Mouse (Mus musculus): ENCODE data around the gene Pten. TPM values are rescaled to one million over a fixed set of nuclear protein-coding genes. Genes with fewer than 3 reads are reported as not detected.

Gene Pten
- polyA plus RNA-seq (2016; fragmentation: Nextera tagmentation; extraction: Ambion mirVana), result 4.3 and 5.4 TPM in 2 replicates

GRCm38 (mm10) chr19:32756900-32757725, at the start of gene Pten:
Gene Pten (plus strand): TSS chr19:32757497.
- DNase-seq (ENCODE audit: low spot score), result peak; percentile 97
- under 1% methylated on average over 63 of the region's 77 CpGs for WGBS

GRCm38 (mm10) chr19:32708996-32709395, 48.3 kb upstream of the Pten start:
- WGBS, result 86% methylated on average over 5 of the region's 5 CpGs

More at GRCm38 (mm10) chr19:32756900-32757725, at the start of gene Pten:
- Histone ChIP-seq H3K4me3 (peak within 1 kb of the TSS; percentile 75), H3K9me3 (no peaks in the 10 kb centered on the region), H3K4me1 (peaks cover 20% of the 10 kb centered on the region), H3K36me3 (no peaks in the 10 kb centered on the region), H3K27me3 (ENCODE audit: insufficient read depth, poor library complexity, severe bottlenecking) (peaks cover 13% of the 10 kb centered on the region), H3K27ac (peak within 1 kb of the TSS; percentile 99)

GRCm38 (mm10) chr19:32710288-32710687, 47.0 kb upstream of the Pten start:
- H3K4me1 ChIP-seq, result peaks cover 14% of the 10 kb centered on the region; the same call in 1 of the 2 replicates
- H3K9me3 ChIP-seq, result no peaks in the 10 kb centered on the region
- no peaks in the 10 kb centered on the region for H3K27me3 ChIP-seq (ENCODE audit: insufficient read depth, poor library complexity, severe bottlenecking)
- DNase-seq (ENCODE audit: low spot score), result no peak
- WGBS, result 76% methylated on average over 3 of the region's 3 CpGs
- peaks cover 20% of the 10 kb centered on the region for H3K36me3 ChIP-seq
- H3K4me3 ChIP-seq, result no peak overlapping the region
- no peak overlapping the region for H3K27ac ChIP-seq

More at GRCm38 (mm10) chr19:32708996-32709395, 48.3 kb upstream of the Pten start:
- Histone ChIP-seq H3K4me1 (peaks cover 14% of the 10 kb centered on the region; the same call in 1 of the 2 replicates), H3K9me3 (no peaks in the 10 kb centered on the region), H3K4me3 (no peak overlapping the region), H3K36me3 (peaks cover 32% of the 10 kb centered on the region), H3K27ac (no peak overlapping the region), H3K27me3 (ENCODE audit: insufficient read depth, poor library complexity, severe bottlenecking) (no peaks in the 10 kb centered on the region)
- DNase-seq (ENCODE audit: low spot score), result no peak

- under 1% methylated on average over 63 of the region's 63 CpGs for WGBS
- Histone ChIP-seq H3K27ac (peak overlapping the region; percentile 96), H3K27me3 (ENCODE audit: insufficient read depth, poor library complexity, severe bottlenecking) (no peaks in the 10 kb centered on the region), H3K4me3 (peak overlapping the region; percentile 89), H3K36me3 (peaks cover 6% of the 10 kb centered on the region; the same call in 1 of the 2 replicates), H3K9me3 (no peaks in the 10 kb centered on the region), H3K4me1 (peaks cover 14% of the 10 kb centered on the region; the same call in 1 of the 2 replicates)
- peak; percentile 95 for DNase-seq (ENCODE audit: low spot score)
Observed at GRCm38 (mm10) chr19:32711761-32712541, 45.3 kb upstream of the Pten start.

- WGBS, result 2% methylated on average over 11 of the region's 11 CpGs
- Histone ChIP-seq H3K36me3 (peaks cover 5% of the 10 kb centered on the region; the same call in 1 of the 2 replicates), H3K27ac (peak overlapping the region; percentile 96), H3K27me3 (ENCODE audit: insufficient read depth, poor library complexity, severe bottlenecking) (no peaks in the 10 kb centered on the region), H3K9me3 (no peaks in the 10 kb centered on the region), H3K4me1 (peaks cover 14% of the 10 kb centered on the region; the same call in 1 of the 2 replicates), H3K4me3 (peak overlapping the region; percentile 89)
- DNase-seq (ENCODE audit: low spot score), result peak; percentile 91
Observed at GRCm38 (mm10) chr19:32712588-32713042, 44.7 kb upstream of the Pten start.

- Histone ChIP-seq H3K4me3 (no peak overlapping the region), H3K27me3 (ENCODE audit: insufficient read depth, poor library complexity, severe bottlenecking) (no peaks in the 10 kb centered on the region), H3K4me1 (peaks cover 14% of the 10 kb centered on the region; the same call in 1 of the 2 replicates), H3K27ac (no peak overlapping the region), H3K9me3 (no peaks in the 10 kb centered on the region), H3K36me3 (peaks cover 5% of the 10 kb centered on the region; the same call in 1 of the 2 replicates)
- no peak for DNase-seq (ENCODE audit: low spot score)
- WGBS, result 80% methylated on average over 3 of the region's 3 CpGs
Observed at GRCm38 (mm10) chr19:32713471-32713870, 43.8 kb upstream of the Pten start.

- no peak overlapping the region for H3K27ac ChIP-seq
- H3K4me1 ChIP-seq, result peaks cover 12% of the 10 kb centered on the region; the same call in 1 of the 2 replicates
- no peak overlapping the region for H3K4me3 ChIP-seq
- H3K9me3 ChIP-seq, result no peaks in the 10 kb centered on the region
- peak; percentile 79 for DNase-seq (ENCODE audit: low spot score)
- no peaks in the 10 kb centered on the region for H3K36me3 ChIP-seq
- H3K27me3 ChIP-seq (ENCODE audit: insufficient read depth, poor library complexity, severe bottlenecking), result no peaks in the 10 kb centered on the region
- 12% methylated on average over 3 of the region's 3 CpGs for WGBS
Observed at GRCm38 (mm10) chr19:32715201-32715600, 42.1 kb upstream of the Pten start.

- H3K4me1 ChIP-seq, result peaks cover 12% of the 10 kb centered on the region; the same call in 1 of the 2 replicates
- DNase-seq (ENCODE audit: low spot score), result no peak
- no peaks in the 10 kb centered on the region for H3K36me3 ChIP-seq
- no peak overlapping the region for H3K4me3 ChIP-seq
- no peak overlapping the region for H3K27ac ChIP-seq
- H3K9me3 ChIP-seq, result no peaks in the 10 kb centered on the region
- no peaks in the 10 kb centered on the region for H3K27me3 ChIP-seq (ENCODE audit: insufficient read depth, poor library complexity, severe bottlenecking)
Observed at GRCm38 (mm10) chr19:32715681-32716080, 41.6 kb upstream of the Pten start.

- Histone ChIP-seq H3K27me3 (ENCODE audit: insufficient read depth, poor library complexity, severe bottlenecking) (no peaks in the 10 kb centered on the region), H3K9me3 (no peaks in the 10 kb centered on the region), H3K36me3 (no peaks in the 10 kb centered on the region), H3K4me3 (no peak overlapping the region), H3K4me1 (no peaks in the 10 kb centered on the region), H3K27ac (no peak overlapping the region)
- no peak for DNase-seq (ENCODE audit: low spot score)
- WGBS, result 58% methylated on average over 3 of the region's 3 CpGs
Observed at GRCm38 (mm10) chr19:32717590-32717989, 39.7 kb upstream of the Pten start.

GRCm38 (mm10) chr19:32720319-32720718, 37.0 kb upstream of the Pten start:
- no peaks in the 10 kb centered on the region for H3K9me3 ChIP-seq
- no peaks in the 10 kb centered on the region for H3K36me3 ChIP-seq
- H3K4me3 ChIP-seq, result no peak overlapping the region
- H3K4me1 ChIP-seq, result no peaks in the 10 kb centered on the region
- no peak for DNase-seq (ENCODE audit: low spot score)
- no peak overlapping the region for H3K27ac ChIP-seq
- peaks cover 5% of the 10 kb centered on the region; the same call in 1 of the 2 replicates for H3K27me3 ChIP-seq (ENCODE audit: insufficient read depth, poor library complexity, severe bottlenecking)
- 88% methylated on average over 1 of the region's 1 CpGs for WGBS

- 37% methylated on average over 7 of the region's 7 CpGs for WGBS
- H3K27ac ChIP-seq, result no peak overlapping the region
- DNase-seq (ENCODE audit: low spot score), result no peak
- H3K4me3 ChIP-seq, result no peak overlapping the region
- peaks cover 32% of the 10 kb centered on the region for H3K27me3 ChIP-seq (ENCODE audit: insufficient read depth, poor library complexity, severe bottlenecking)
- peaks cover 11% of the 10 kb centered on the region for H3K4me1 ChIP-seq
- H3K9me3 ChIP-seq, result no peaks in the 10 kb centered on the region
- no peaks in the 10 kb centered on the region for H3K36me3 ChIP-seq
Observed at GRCm38 (mm10) chr19:32723817-32724216, 33.5 kb upstream of the Pten start.

GRCm38 (mm10) chr19:32726451-32727325, 30.6 kb upstream of the Pten start:
- 5% methylated on average over 22 of the region's 22 CpGs for WGBS

More at GRCm38 (mm10) chr19:32726451-32727325, 30.6 kb upstream of the Pten start:
- no peak overlapping the region for H3K27ac ChIP-seq
- peaks cover 40% of the 10 kb centered on the region for H3K27me3 ChIP-seq (ENCODE audit: insufficient read depth, poor library complexity, severe bottlenecking)
- DNase-seq (ENCODE audit: low spot score), result no peak
- no peaks in the 10 kb centered on the region for H3K9me3 ChIP-seq
- no peaks in the 10 kb centered on the region for H3K36me3 ChIP-seq
- peaks cover 11% of the 10 kb centered on the region for H3K4me1 ChIP-seq
- peak overlapping the region; percentile 44 for H3K4me3 ChIP-seq
